Mouse (Mus musculus) CH12.LX (cell line): ENCODE measurements around the gene Itga7. TPM values are rescaled to one million over a fixed set of nuclear protein-coding genes. Genes with fewer than 3 reads are reported as not detected.

Experiments used
- DNase-seq: peaks from one replicate; pipeline ENCODE4 v3.0.0-alpha.2; 2013; ENCODE audit errors: extremely low read depth
- H3K27ac ChIP-seq: 2 replicates; pipeline ENCODE4 v1.5.1; 2012; ENCODE audit warnings: low read depth, mild to moderate bottlenecking, control low read depth, moderate library complexity; ENCODE audit not compliant: insufficient read depth
- H3K27me3 ChIP-seq: replicated peaks from 2 replicates; pipeline ENCODE3; 2012; ENCODE audit warnings: inconsistent platforms
- H3K36me3 ChIP-seq, 2 experiments: replicated peaks in 1 of 2; 2 replicates each; pipeline versions ENCODE3 to v1.6.1; 2012; ENCODE audit warnings: inconsistent platforms in 1 of 2, low read length in 1 of 2, mild to moderate bottlenecking in 1 of 2, mixed read lengths in 1 of 2, moderate library complexity in 1 of 2; ENCODE audit not compliant: control insufficient read depth in 1 of 2, insufficient read depth in 1 of 2
- H3K4me1 ChIP-seq, 2 experiments: 2 replicates each; pipeline ENCODE4 v1.6.1; 2012; ENCODE audit warnings: inconsistent platforms in 1 of 2, moderate library complexity in 1 of 2; ENCODE audit not compliant: insufficient read depth in 2 of 2, control insufficient read depth in 1 of 2
- H3K4me2 ChIP-seq: 2 replicates; pipeline ENCODE4 v1.6.1; 2012; ENCODE audit warnings: low read depth, mild to moderate bottlenecking, control low read depth; ENCODE audit not compliant: poor library complexity, insufficient read depth, severe bottlenecking
- H3K4me3 ChIP-seq, 3 experiments: fragments of 150-350 bp in 1 of 3; sonication (generic) in 1 of 3; replicated peaks in 1 of 3; 2 replicates each; pipeline versions ENCODE3 to v1.5.1; 2011 to 2012; ENCODE audit warnings: low read depth in 2 of 3, low read length in 2 of 3, mild to moderate bottlenecking in 2 of 3, moderate library complexity in 2 of 3, control low read depth in 1 of 3, improper control_type of control experiment in 1 of 3, inconsistent platforms in 1 of 3, mixed read lengths in 1 of 3; ENCODE audit not compliant: poor library complexity in 1 of 3
- H3K79me2 ChIP-seq: replicated peaks from 2 replicates; pipeline ENCODE4 v1.6.1; 2012; ENCODE audit warnings: mild to moderate bottlenecking, moderate library complexity; ENCODE audit not compliant: control insufficient read depth, poor library complexity, insufficient read depth, severe bottlenecking; ENCODE audit errors: extremely low read depth
- H3K9ac ChIP-seq: 2 replicates; pipeline ENCODE4 v1.6.1; 2012; ENCODE audit warnings: low read depth, mild to moderate bottlenecking, control low read depth, moderate library complexity; ENCODE audit not compliant: insufficient read depth
- H3K9me3 ChIP-seq: replicated peaks from 2 replicates; pipeline ENCODE3; 2012; ENCODE audit warnings: low read length, inconsistent platforms, mixed read lengths
- BHLHE40 ChIP-seq: IDR thresholded peaks from 2 replicates; pipeline ENCODE4 v1.6.1; 2011; ENCODE audit warnings: mild to moderate bottlenecking, low read depth, low read length, improper control_type of control experiment
- CTCF ChIP-seq, 2 experiments: IDR thresholded peaks in 1 of 2; conservative IDR thresholded peaks in 1 of 2; 2 replicates each; pipeline ENCODE4 v1.5.1; 2011 to 2012; ENCODE audit warnings: low read depth in 2 of 2, low read length in 2 of 2, improper control_type of control experiment in 1 of 2, inconsistent platforms in 1 of 2, mild to moderate bottlenecking in 1 of 2, moderate library complexity in 1 of 2
- E2F4 ChIP-seq: IDR thresholded peaks from 2 replicates; pipeline ENCODE4 v1.6.1; 2011; ENCODE audit warnings: low read depth, low read length, improper control_type of control experiment; ENCODE audit not compliant: insufficient replicate concordance
- ETS1 ChIP-seq: conservative IDR thresholded peaks from 2 replicates; pipeline ENCODE4 v1.6.1; 2012; ENCODE audit warnings: low read depth, mild to moderate bottlenecking, inconsistent platforms, low read length, improper control_type of control experiment, moderate library complexity
- GABPA ChIP-seq: IDR thresholded peaks from 2 replicates; pipeline ENCODE4 v1.6.1; 2012; ENCODE audit warnings: low read depth, low read length, improper control_type of control experiment, inconsistent platforms; ENCODE audit not compliant: insufficient replicate concordance
- JUN ChIP-seq: IDR thresholded peaks from 2 replicates; pipeline ENCODE4 v1.6.1; 2011; ENCODE audit warnings: low read depth, mild to moderate bottlenecking, low read length, improper control_type of control experiment, moderate library complexity; ENCODE audit not compliant: insufficient read depth
- JUND ChIP-seq: conservative IDR thresholded peaks from 2 replicates; pipeline ENCODE4 v1.6.1; 2011; ENCODE audit warnings: low read depth, low read length, improper control_type of control experiment
- MAX ChIP-seq: IDR thresholded peaks from 2 replicates; pipeline ENCODE4 v1.6.1; 2011; ENCODE audit warnings: low read length, improper control_type of control experiment
- MAZ ChIP-seq: IDR thresholded peaks from 2 replicates; pipeline ENCODE4 v1.6.1; 2012; ENCODE audit warnings: low read depth, mild to moderate bottlenecking, inconsistent platforms, low read length, improper control_type of control experiment, moderate library complexity
- MYC ChIP-seq: IDR thresholded peaks from 2 replicates; pipeline ENCODE4 v1.6.1; 2011; ENCODE audit warnings: low read depth, mild to moderate bottlenecking, improper control_type of control experiment, low read length
- PAX5 ChIP-seq: IDR thresholded peaks from 2 replicates; pipeline ENCODE4 v1.6.1; 2012; ENCODE audit warnings: low read length, inconsistent platforms, mixed read lengths
- RAD21 ChIP-seq: IDR thresholded peaks from 2 replicates; pipeline ENCODE4 v1.6.1; 2011; ENCODE audit warnings: low read depth, mild to moderate bottlenecking, low read length, improper control_type of control experiment, moderate library complexity
- RCOR1 ChIP-seq: conservative IDR thresholded peaks from 2 replicates; pipeline ENCODE4 v1.6.1; 2012; ENCODE audit warnings: low read depth, mild to moderate bottlenecking, inconsistent platforms, low read length, improper control_type of control experiment
- SMC3 ChIP-seq: IDR thresholded peaks from 2 replicates; pipeline ENCODE4 v1.6.1; 2011; ENCODE audit warnings: low read depth, low read length, improper control_type of control experiment
- TBP ChIP-seq: conservative IDR thresholded peaks from 2 replicates; pipeline ENCODE4 v1.6.1; 2011; ENCODE audit warnings: low read depth, low read length, improper control_type of control experiment
- ZC3H11A ChIP-seq: IDR thresholded peaks from 2 replicates; pipeline ENCODE4 v1.6.1; 2012; ENCODE audit warnings: low read depth, mild to moderate bottlenecking, inconsistent platforms, low read length, improper control_type of control experiment
- ZKSCAN1 ChIP-seq: IDR thresholded peaks from 2 replicates; pipeline ENCODE4 v1.6.1; 2012; ENCODE audit warnings: low read depth, inconsistent platforms, low read length, improper control_type of control experiment, borderline replicate concordance
- ZMIZ1 ChIP-seq: IDR thresholded peaks from 2 replicates; pipeline ENCODE4 v1.6.1; 2012; ENCODE audit warnings: low read depth, mild to moderate bottlenecking, inconsistent platforms, low read length, improper control_type of control experiment
- dilution Hi-C: fragments of 300-500 bp; cut with MboI; formaldehyde crosslinking; loops from 2 replicates; pipeline ENCODE4 v1.14.3; 2020; ENCODE audit warnings: low sequenced_read_pairs; ENCODE audit not compliant: extremely low pct_unique_long_range_greater_than_20kb, extremely low pct_ligation_motif_present
- in situ Hi-C: fragments of 300-500 bp; cut with MboI; formaldehyde crosslinking; loops from 3 replicates; pipeline ENCODE4 v1.14.3; 2019; ENCODE audit warnings: low sequenced_read_pairs, low pct_ligation_motif_present, low pct_unique_long_range_greater_than_20kb, mixed read lengths
- polyA plus RNA-seq: library from polyadenylated mRNA; unstranded; fragments of >175 nt; gene quantifications from 2 replicates; pipeline ENCODE4 v1.2.1, GENCODE M21; 2012; ENCODE audit warnings: low read depth; ENCODE audit not compliant: insufficient read length
- total RNA-seq, 2 experiments: library from RNA; depleted of rRNA; stranded (reverse); fragments of 300-350 nt in 1 of 2; fragments of >200 nt in 1 of 2; gene quantifications; 2 replicates each; pipeline ENCODE4 v1.2.3; 2012 to 2014

Itga7 gene
- total and polyA plus RNA-seq, 3 experiments = 0.55 to 0.64 (median 0.63) TPM

- dilution Hi-C loops = no loop called here
Measured at GRCm38 (mm10) chr10:128940475-128941061, 7.0 kb downstream of the Itga7 start.

GRCm38 (mm10) chr10:128945675-128946074 lies 12.1 kb downstream of the Itga7 start:
- Histone ChIP-seq H3K9me3 (no peaks in the 10 kb centered on the region), H3K36me3 (no peaks in the 10 kb centered on the region), H3K4me1 (no peaks in the 10 kb centered on the region), H3K79me2 (no peaks in the 10 kb centered on the region), H3K4me3 (no peak overlapping the region), H3K27me3 (peaks cover 34% of the 10 kb centered on the region), H3K9ac (no peak overlapping the region), H3K27ac (no peak overlapping the region), H3K4me2 (no peak overlapping the region)
- dilution Hi-C loops = no loop called here
- TF ChIP-seq RAD21 (peak; percentile 40), CTCF (conservative IDR thresholded peaks at IDR 0.05 in 1 of 2, IDR thresholded peaks at IDR 0.05 in 1 of 2; ENCODE audit: low read depth in 2 of 2, low read length in 2 of 2) (peak; percentile 50 to 71), TBP (no peak), SMC3 (peak; percentile 7; the same call in 1 of the 2 replicates)
- in situ Hi-C loops = no loop called here
- peak; percentile 40 for DNase-seq

More at GRCm38 (mm10) chr10:128940475-128941061, 7.0 kb downstream of the Itga7 start:
- H3K4me1 ChIP-seq = no peaks in the 10 kb centered on the region; a peak in 1 of 4 replicates
- H3K27ac ChIP-seq = no peak overlapping the region
- in situ Hi-C loops = no loop called here
- H3K4me2 ChIP-seq = no peak overlapping the region
- H3K36me3 ChIP-seq = no peaks in the 10 kb centered on the region
- H3K9me3 ChIP-seq = no peaks in the 10 kb centered on the region
- H3K4me3 ChIP-seq = no peak overlapping the region
- H3K27me3 ChIP-seq = peaks cover 47% of the 10 kb centered on the region
- DNase-seq = no peak
- H3K9ac ChIP-seq = no peak overlapping the region
- H3K79me2 ChIP-seq = no peaks in the 10 kb centered on the region
- TF ChIP-seq ZKSCAN1 = no peak
- TF ChIP-seq CTCF (conservative IDR thresholded peaks at IDR 0.05 in 1 of 2, IDR thresholded peaks at IDR 0.05 in 1 of 2; ENCODE audit: low read depth in 2 of 2, low read length in 2 of 2) = no peak
- TF ChIP-seq BHLHE40 = no peak
- TF ChIP-seq MYC = no peak
- TF ChIP-seq GABPA = no peak
- no peak for TF ChIP-seq MAZ
- no peak for TF ChIP-seq PAX5
- TF ChIP-seq RCOR1 = no peak
- no peak for TF ChIP-seq ETS1
- TF ChIP-seq JUN = no peak
- TF ChIP-seq TBP = no peak

GRCm38 (mm10) chr10:128947496-128947895 lies 13.9 kb downstream of the Itga7 start:
- Histone ChIP-seq H3K4me3 (no peak overlapping the region), H3K9ac (no peak overlapping the region), H3K27me3 (peaks cover 23% of the 10 kb centered on the region), H3K4me2 (no peak overlapping the region), H3K4me1 (no peaks in the 10 kb centered on the region), H3K79me2 (no peaks in the 10 kb centered on the region), H3K9me3 (no peaks in the 10 kb centered on the region), H3K36me3 (no peaks in the 10 kb centered on the region), H3K27ac (no peak overlapping the region)
- dilution Hi-C loops = no loop called here
- TF ChIP-seq GABPA (no peak), ZMIZ1 (no peak), JUND (no peak), E2F4 (no peak), SMC3 (no peak), MAX (no peak), ZC3H11A (no peak), ZKSCAN1 (no peak)
- DNase-seq = no peak
- in situ Hi-C loops = no loop called here
